Mouse (Mus musculus) G1E (cell line): Measurements from ENCODE around the gene Pard3. TPM values are rescaled to one million over a fixed set of nuclear protein-coding genes. Genes with fewer than 3 reads are reported as not detected.
"Not testable (repeated sequence)": the region's sequence is repeated elsewhere in the genome, so short reads cannot be mapped to it uniquely, and the experiment has no call there.

Source experiments
- ATAC-seq: 2 replicates; pipeline ENCODE4 v1.8.0; 2016; ENCODE audit warnings: mild to moderate bottlenecking; ENCODE audit not compliant: insufficient number of reproducible peaks, poor library complexity, low FRiP score, severe bottlenecking; ENCODE audit errors: extremely low read depth
- DNase-seq: peaks from one replicate; pipeline ENCODE4 v3.0.0; 2012; ENCODE audit warnings: low spot score
- H3K27me3 ChIP-seq: 2 replicates; pipeline ENCODE4 v1.6.1; 2012; ENCODE audit warnings: mild to moderate bottlenecking, low read length, inconsistent platforms; ENCODE audit not compliant: insufficient read depth
- H3K36me3 ChIP-seq: replicated peaks from 2 replicates; pipeline ENCODE3; 2012; ENCODE audit warnings: mild to moderate bottlenecking, inconsistent platforms
- H3K4me1 ChIP-seq: 2 replicates; pipeline ENCODE4 v1.6.1; 2012; ENCODE audit warnings: low read depth, low read length, inconsistent platforms, mixed read lengths; ENCODE audit not compliant: insufficient read depth
- H3K4me3 ChIP-seq: 2 replicates; pipeline ENCODE4 v1.5.1; 2012; ENCODE audit warnings: low read depth, mild to moderate bottlenecking, inconsistent platforms, low read length, moderate library complexity, mixed read lengths
- H3K9me3 ChIP-seq: replicated peaks from 2 replicates; pipeline ENCODE4 v1.6.1; 2012; ENCODE audit warnings: inconsistent platforms
- CTCF ChIP-seq: IDR thresholded peaks from 2 replicates; pipeline ENCODE4 v1.5.1; 2012; ENCODE audit warnings: low read depth, low read length, inconsistent platforms, mixed read lengths
- GATA1 ChIP-seq: IDR thresholded peaks from 2 replicates; pipeline ENCODE4 v1.6.1; 2012; ENCODE audit warnings: borderline replicate concordance, low read length, inconsistent platforms, mixed read lengths
- GATA2 ChIP-seq: IDR thresholded peaks from 2 replicates; pipeline ENCODE4 v1.6.1; 2012; ENCODE audit warnings: low read depth, low read length, inconsistent platforms, borderline replicate concordance
- POLR2AphosphoS5 ChIP-seq: IDR thresholded peaks from 2 replicates; pipeline ENCODE4 v1.6.1; 2012; ENCODE audit warnings: low read depth, low read length, inconsistent platforms; ENCODE audit not compliant: insufficient replicate concordance
- TAL1 ChIP-seq: conservative IDR thresholded peaks from 2 replicates; pipeline ENCODE4 v1.6.1; 2012; ENCODE audit warnings: low read depth, low read length, inconsistent platforms, mixed read lengths
- polyA plus RNA-seq: library from polyadenylated mRNA; stranded (reverse); fragments of >175 nt; gene quantifications from 2 replicates; pipeline ENCODE4 v1.2.3, GENCODE M21; 2012
- total RNA-seq, 2 experiments: library from RNA; stranded (forward) in 1 of 2; stranded (reverse) in 1 of 2; fragments of 200-1000 nt in 1 of 2; fragments of >200 nt in 1 of 2; fragmentation: Nextera tagmentation in 1 of 2; gene quantifications; 2 replicates each; pipeline ENCODE4 v1.2.3; 2014 to 2017

Gene Pard3
- total and polyA plus RNA-seq, 3 experiments, result 0.55 TPM; not detected in 2

- H3K4me1 ChIP-seq, result no peaks in the 10 kb centered on the region
- no peaks in the 10 kb centered on the region for H3K27me3 ChIP-seq
- ATAC-seq (no peak), DNase-seq (no peak)
- H3K4me3 ChIP-seq, result no peak overlapping the region
- H3K36me3 ChIP-seq, result no peaks in the 10 kb centered on the region
- TF ChIP-seq TAL1, result no peak
- no peak for TF ChIP-seq POLR2AphosphoS5
- TF ChIP-seq GATA2, result no peak
- no peak for TF ChIP-seq CTCF
- TF ChIP-seq GATA1, result no peak
- H3K9me3 ChIP-seq, result peaks cover 30% of the 10 kb centered on the region
Observed at GRCm38 (mm10) chr8:127168496-127168895, 104.8 kb downstream of the Pard3 start.

- DNase-seq (no peak), ATAC-seq (no peak)
- Histone ChIP-seq H3K27me3 (no peaks in the 10 kb centered on the region), H3K4me1 (no peaks in the 10 kb centered on the region), H3K4me3 (no peak overlapping the region), H3K9me3 (peaks cover 27% of the 10 kb centered on the region), H3K36me3 (no peaks in the 10 kb centered on the region)
- no peak for TF ChIP-seq TAL1
- no peak for TF ChIP-seq POLR2AphosphoS5
- TF ChIP-seq CTCF, result no peak
- no peak for TF ChIP-seq GATA2
- TF ChIP-seq GATA1, result no peak
Observed at GRCm38 (mm10) chr8:127169361-127169760, 105.7 kb downstream of the Pard3 start.

- H3K27me3 ChIP-seq, H3K4me3 ChIP-seq, DNase-seq, H3K36me3 ChIP-seq, ATAC-seq, H3K4me1 ChIP-seq: not testable (repeated sequence)
- peaks cover 25% of the 10 kb centered on the region for H3K9me3 ChIP-seq
Observed at GRCm38 (mm10) chr8:127170372-127170771, 106.7 kb downstream of the Pard3 start.

GRCm38 (mm10) chr8:127170930-127171329 lies 107.2 kb downstream of the Pard3 start:
- no peak for TF ChIP-seq GATA2
- no peak for TF ChIP-seq GATA1
- no peaks in the 10 kb centered on the region for H3K27me3 ChIP-seq
- H3K4me3 ChIP-seq, result no peak overlapping the region
- no peaks in the 10 kb centered on the region for H3K36me3 ChIP-seq
- DNase-seq, result no peak
- no peaks in the 10 kb centered on the region for H3K4me1 ChIP-seq
- H3K9me3 ChIP-seq, result peaks cover 27% of the 10 kb centered on the region
- no peak for ATAC-seq

- H3K36me3 ChIP-seq, result no peaks in the 10 kb centered on the region
- ATAC-seq, result no peak
- H3K4me3 ChIP-seq, result no peak overlapping the region
- TF ChIP-seq GATA2 (no peak), GATA1 (no peak), CTCF (no peak), TAL1 (no peak), POLR2AphosphoS5 (no peak)
- H3K9me3 ChIP-seq, result peaks cover 32% of the 10 kb centered on the region
- no peak for DNase-seq
- H3K4me1 ChIP-seq, result no peaks in the 10 kb centered on the region
- no peaks in the 10 kb centered on the region for H3K27me3 ChIP-seq
Observed at GRCm38 (mm10) chr8:127173483-127173882, 109.8 kb downstream of the Pard3 start.

GRCm38 (mm10) chr8:127174411-127174810 lies 110.7 kb downstream of the Pard3 start:
- DNase-seq, result no peak
- ATAC-seq, result no peak
- no peak for TF ChIP-seq GATA2
- TF ChIP-seq GATA1, result no peak
- TF ChIP-seq TAL1, result no peak
- no peak for TF ChIP-seq CTCF
- no peak for TF ChIP-seq POLR2AphosphoS5

GRCm38 (mm10) chr8:127175160-127175836 lies 111.6 kb downstream of the Pard3 start:
- no peak overlapping the region for H3K4me3 ChIP-seq
- no peaks in the 10 kb centered on the region for H3K4me1 ChIP-seq
- TF ChIP-seq CTCF (no peak), POLR2AphosphoS5 (no peak), TAL1 (no peak), GATA1 (no peak), GATA2 (no peak)
- H3K27me3 ChIP-seq, result no peaks in the 10 kb centered on the region
- DNase-seq (no peak), ATAC-seq (no peak)
- H3K9me3 ChIP-seq, result peaks cover 37% of the 10 kb centered on the region
- H3K36me3 ChIP-seq, result no peaks in the 10 kb centered on the region

More at GRCm38 (mm10) chr8:127174411-127174810, 110.7 kb downstream of the Pard3 start:
- Histone ChIP-seq H3K4me1 (no peaks in the 10 kb centered on the region), H3K36me3 (no peaks in the 10 kb centered on the region), H3K9me3 (peaks cover 31% of the 10 kb centered on the region), H3K4me3 (no peak overlapping the region), H3K27me3 (no peaks in the 10 kb centered on the region)
